Mouse (Mus musculus): ENCODE results near the gene Atxn7l3. TPM values are rescaled to one million over a fixed set of nuclear protein-coding genes. Genes with fewer than 3 reads are reported as not detected.

Gene Atxn7l3
- polyA plus RNA-seq, 1 experiment from 2014 or later = 24.7 TPM

DNA sequence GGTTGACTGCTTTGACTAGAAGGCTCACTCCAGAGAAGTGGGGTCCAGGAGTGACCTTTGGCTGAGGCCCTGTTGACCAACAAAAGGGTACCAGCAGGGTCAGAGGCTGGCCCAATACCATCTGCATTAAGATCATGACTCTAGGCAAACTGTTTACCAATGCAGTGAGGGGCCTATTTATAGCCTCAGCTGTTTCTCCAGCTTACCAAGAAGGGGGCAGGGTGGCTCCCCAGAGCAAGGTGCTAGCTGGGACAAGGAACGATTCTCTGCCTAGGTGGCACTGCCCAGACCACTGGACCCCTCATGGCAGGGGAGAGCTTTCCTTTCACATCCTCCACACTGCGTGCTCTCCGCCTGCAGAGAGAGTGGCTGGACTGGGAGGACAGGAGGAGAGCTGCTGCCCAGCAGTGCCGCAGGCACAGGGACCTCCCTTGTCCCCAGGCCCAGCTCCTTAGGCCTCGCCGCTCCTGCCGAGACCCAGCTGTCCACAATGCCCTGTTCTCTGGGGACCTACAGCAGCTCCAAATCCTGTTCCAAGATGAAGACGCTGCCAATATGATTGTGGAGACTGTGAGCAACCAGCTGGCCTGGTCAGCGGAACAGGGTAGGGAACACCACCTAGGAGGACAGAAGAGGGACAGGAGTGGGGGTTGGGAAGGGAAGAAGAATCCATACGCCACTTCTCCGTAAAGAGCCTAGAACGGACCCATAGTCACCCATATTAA is 27.7 kb downstream of the Atxn7l3 start, which contains the start of gene Asb16:
Asb16 (plus strand) TSS at position 224 of the 725 bp plus-strand sequence.
- Histone ChIP-seq H3K27ac (replicated peaks) (no peak within 1 kb of the TSS), H3K4me3 (no peak within 1 kb of the TSS), H3K27me3 (no peaks in the 10 kb centered on the region), H3K4me2 (replicated peaks) (no peak within 1 kb of the TSS), H3K9me3 (no peaks in the 10 kb centered on the region), H3K9ac (replicated peaks) (no peak within 1 kb of the TSS), H3K4me1 (no peaks in the 10 kb centered on the region; the same call in 1 of the 2 replicates), H3K36me3 (no peaks in the 10 kb centered on the region)
- 83% methylated on average over 12 of the region's 12 CpGs for WGBS
- ATAC-seq (ENCODE audit: low FRiP score, low read depth) = no peak

DNA sequence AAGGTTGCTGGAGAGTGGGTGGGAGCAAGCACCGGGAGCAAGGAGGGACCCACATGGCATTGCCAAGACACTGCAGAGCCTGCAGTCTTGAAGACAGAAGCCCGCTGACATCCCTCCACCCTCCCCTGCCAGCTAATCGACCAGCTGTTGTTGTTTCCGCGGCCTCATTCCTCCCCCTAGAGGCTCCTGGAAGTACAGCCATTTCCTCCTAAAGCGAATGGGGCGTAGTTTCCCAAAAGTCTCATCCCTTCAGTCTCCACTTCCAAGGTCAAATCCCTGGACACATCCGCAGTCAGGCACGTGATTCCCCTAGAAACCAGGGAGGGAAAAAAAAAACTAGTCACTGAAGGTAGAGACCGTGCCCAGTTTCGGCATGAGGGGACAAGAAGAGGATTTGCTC is 29.0 kb downstream of the Atxn7l3 start:
- no peak overlapping the region for H3K4me3 ChIP-seq
- no peaks in the 10 kb centered on the region for H3K27me3 ChIP-seq
- H3K4me2 ChIP-seq (replicated peaks) = no peak overlapping the region
- H3K9me3 ChIP-seq = no peaks in the 10 kb centered on the region
- 11% methylated on average over 11 of the region's 11 CpGs for WGBS
- H3K27ac ChIP-seq (replicated peaks) = no peak overlapping the region
- no peak overlapping the region for H3K9ac ChIP-seq (replicated peaks)
- ATAC-seq (ENCODE audit: low FRiP score, low read depth) = no peak
- peaks cover 3% of the 10 kb centered on the region; the same call in 1 of the 2 replicates for H3K36me3 ChIP-seq
- no peaks in the 10 kb centered on the region; the same call in 1 of the 2 replicates for H3K4me1 ChIP-seq

DNA sequence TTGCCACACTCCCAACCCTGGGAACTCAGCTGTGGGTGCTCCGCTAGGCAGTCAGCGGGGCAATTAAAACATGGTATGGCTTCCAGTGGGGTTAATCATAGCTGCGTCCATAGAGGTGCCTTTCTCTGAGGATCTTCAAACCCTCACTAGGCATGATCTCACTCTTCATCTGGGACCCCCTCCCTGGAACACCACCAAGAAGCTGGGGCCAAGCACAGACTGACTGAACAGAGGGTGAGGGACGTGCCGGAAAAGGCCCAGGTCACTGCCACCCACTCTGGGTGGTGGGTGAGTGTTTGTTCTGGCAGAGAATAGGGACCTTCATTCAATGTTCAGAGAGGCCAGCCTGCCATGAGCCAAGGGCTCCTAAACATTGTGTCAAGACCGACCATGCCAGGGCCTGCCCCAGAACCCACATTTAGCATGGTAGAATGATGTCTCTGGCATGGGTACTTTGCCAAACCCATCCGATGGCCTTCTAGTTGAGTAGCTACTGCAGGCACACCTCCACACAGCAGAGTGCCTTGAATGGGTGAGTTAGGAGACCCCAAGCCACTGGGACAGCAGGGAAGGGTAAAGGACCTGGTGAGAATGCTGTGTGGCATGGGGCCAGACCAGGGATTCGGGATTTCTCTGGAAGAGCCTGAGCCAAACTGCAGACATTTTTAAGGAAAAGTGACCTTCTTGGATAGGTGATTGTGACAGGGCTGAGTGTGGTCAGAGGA is 29.6 kb downstream of the Atxn7l3 start:
- peaks cover 10% of the 10 kb centered on the region for H3K36me3 ChIP-seq
- H3K9ac ChIP-seq (replicated peaks) = no peak overlapping the region
- no peaks in the 10 kb centered on the region for H3K27me3 ChIP-seq
- H3K4me3 ChIP-seq = no peak overlapping the region
- H3K9me3 ChIP-seq = no peaks in the 10 kb centered on the region
- no peak for ATAC-seq (ENCODE audit: low FRiP score, low read depth)
- no peak overlapping the region for H3K4me2 ChIP-seq (replicated peaks)
- WGBS = 88% methylated on average over 8 of the region's 8 CpGs
- no peak overlapping the region for H3K27ac ChIP-seq (replicated peaks)
- no peaks in the 10 kb centered on the region; the same call in 1 of the 2 replicates for H3K4me1 ChIP-seq

DNA sequence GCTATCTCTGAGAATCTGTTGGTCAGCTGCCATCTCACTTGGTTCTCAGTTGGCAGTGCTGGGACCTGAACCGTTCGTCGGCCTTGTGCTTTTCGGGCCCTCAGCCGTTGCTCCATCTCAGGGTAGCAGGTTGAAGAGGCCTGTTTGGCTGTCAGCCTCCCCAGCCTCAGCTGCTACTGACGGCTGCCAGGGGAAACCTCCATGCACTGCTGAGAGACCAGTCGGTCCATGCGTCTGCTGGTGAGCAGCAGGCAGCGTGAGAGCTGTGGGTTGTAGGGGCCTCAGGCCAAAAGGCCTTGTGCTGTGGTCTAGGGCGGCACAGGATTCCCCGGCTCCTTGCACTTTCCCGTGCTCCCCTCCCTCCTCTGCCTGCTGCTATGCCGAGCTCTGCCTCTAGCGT is 30.6 kb downstream of the Atxn7l3 start:
- H3K4me2 ChIP-seq (replicated peaks) = no peak overlapping the region
- H3K36me3 ChIP-seq = peaks cover 16% of the 10 kb centered on the region
- H3K9me3 ChIP-seq = no peaks in the 10 kb centered on the region
- WGBS = 54% methylated on average over 14 of the region's 14 CpGs
- no peak for ATAC-seq (ENCODE audit: low FRiP score, low read depth)
- H3K27ac ChIP-seq (replicated peaks) = no peak overlapping the region
- H3K4me3 ChIP-seq = no peak overlapping the region
- H3K27me3 ChIP-seq = no peaks in the 10 kb centered on the region
- H3K4me1 ChIP-seq = no peaks in the 10 kb centered on the region; the same call in 1 of the 2 replicates
- no peak overlapping the region for H3K9ac ChIP-seq (replicated peaks)

DNA sequence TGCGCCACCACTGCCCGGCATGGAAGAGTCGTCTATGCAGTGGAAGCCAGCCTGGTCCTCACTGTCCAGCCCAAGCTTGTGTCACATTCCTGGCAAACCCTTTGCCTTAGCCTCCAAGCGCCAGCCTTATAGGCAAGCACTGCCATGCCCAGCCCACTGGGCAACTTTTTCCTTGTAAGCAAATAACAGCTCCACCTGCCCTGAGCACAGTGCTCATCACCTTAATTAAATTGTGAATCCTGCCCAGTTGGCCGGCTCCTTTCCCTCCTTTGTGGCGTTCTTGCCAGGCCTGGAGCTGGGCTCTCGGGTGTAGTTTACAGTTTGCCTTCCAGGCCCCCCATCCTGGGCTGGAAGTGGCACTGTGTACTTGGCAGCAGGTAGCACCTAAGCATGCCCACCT is 33.2 kb downstream of the Atxn7l3 start:
- H3K27me3 ChIP-seq = no peaks in the 10 kb centered on the region
- peaks cover 36% of the 10 kb centered on the region for H3K36me3 ChIP-seq
- no peaks in the 10 kb centered on the region; the same call in 1 of the 2 replicates for H3K4me1 ChIP-seq
- no peak overlapping the region for H3K27ac ChIP-seq (replicated peaks)
- H3K4me3 ChIP-seq = no peak overlapping the region
- no peak overlapping the region for H3K9ac ChIP-seq (replicated peaks)
- 92% methylated on average over 7 of the region's 7 CpGs for WGBS
- H3K9me3 ChIP-seq = no peaks in the 10 kb centered on the region
- no peak for ATAC-seq (ENCODE audit: low FRiP score, low read depth)
- no peak overlapping the region for H3K4me2 ChIP-seq (replicated peaks)

DNA sequence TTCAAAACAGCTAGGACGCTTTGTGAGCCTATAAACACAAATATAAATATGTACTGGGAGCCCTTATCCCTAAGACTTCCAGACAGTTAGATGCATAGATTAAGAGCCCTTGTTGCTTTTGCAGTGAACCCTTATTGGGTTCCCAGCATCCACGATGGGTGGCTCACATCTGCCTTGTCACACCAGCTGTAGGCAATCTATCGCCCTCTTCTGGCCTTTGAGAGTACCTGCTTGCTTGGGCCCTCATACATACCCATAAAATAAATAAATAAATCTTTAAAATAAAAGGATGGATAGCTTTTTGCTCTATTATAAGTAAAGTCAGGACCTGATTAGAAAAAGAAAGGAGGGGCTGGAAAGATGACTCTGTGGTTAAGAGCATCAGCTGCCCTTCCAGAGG is 37.9 kb downstream of the Atxn7l3 start:
- H3K9me3 ChIP-seq = no peaks in the 10 kb centered on the region
- 92% methylated on average over 3 of the region's 3 CpGs for WGBS
- no peak for ATAC-seq (ENCODE audit: low FRiP score, low read depth)
- H3K27ac ChIP-seq (replicated peaks) = no peak overlapping the region
- H3K4me3 ChIP-seq = no peak overlapping the region
- H3K36me3 ChIP-seq = peaks cover 55% of the 10 kb centered on the region
- no peak overlapping the region for H3K4me2 ChIP-seq (replicated peaks)
- H3K27me3 ChIP-seq = no peaks in the 10 kb centered on the region
- no peak overlapping the region for H3K9ac ChIP-seq (replicated peaks)
- H3K4me1 ChIP-seq = peaks cover 10% of the 10 kb centered on the region

DNA sequence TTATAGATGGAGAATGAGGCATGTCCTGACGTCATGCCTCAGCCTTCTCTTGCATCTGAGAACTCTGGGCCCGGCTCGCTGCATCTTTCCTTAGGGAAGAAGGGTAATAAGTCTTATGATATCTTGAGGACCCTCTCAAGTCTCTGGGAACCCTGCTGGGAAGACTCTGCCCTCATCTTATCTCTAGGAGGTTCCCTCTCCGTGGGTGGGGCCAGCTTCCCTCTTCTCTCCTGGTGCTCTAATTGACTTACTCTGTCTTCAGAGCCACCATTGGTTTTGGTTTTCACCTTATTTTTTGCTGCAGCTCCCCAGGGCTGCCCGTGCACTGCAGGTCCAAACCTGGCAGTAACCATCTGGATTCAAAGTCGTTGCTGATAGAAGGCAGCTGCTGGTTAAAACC is 38.3 kb downstream of the Atxn7l3 start:
- Histone ChIP-seq H3K9me3 (no peaks in the 10 kb centered on the region), H3K4me1 (peaks cover 10% of the 10 kb centered on the region), H3K4me2 (replicated peaks) (no peak overlapping the region), H3K27ac (replicated peaks) (no peak overlapping the region), H3K36me3 (peaks cover 55% of the 10 kb centered on the region), H3K4me3 (no peak overlapping the region), H3K27me3 (no peaks in the 10 kb centered on the region), H3K9ac (replicated peaks) (no peak overlapping the region)
- ATAC-seq (ENCODE audit: low FRiP score, low read depth) = no peak
- 87% methylated on average over 6 of the region's 6 CpGs for WGBS

DNA sequence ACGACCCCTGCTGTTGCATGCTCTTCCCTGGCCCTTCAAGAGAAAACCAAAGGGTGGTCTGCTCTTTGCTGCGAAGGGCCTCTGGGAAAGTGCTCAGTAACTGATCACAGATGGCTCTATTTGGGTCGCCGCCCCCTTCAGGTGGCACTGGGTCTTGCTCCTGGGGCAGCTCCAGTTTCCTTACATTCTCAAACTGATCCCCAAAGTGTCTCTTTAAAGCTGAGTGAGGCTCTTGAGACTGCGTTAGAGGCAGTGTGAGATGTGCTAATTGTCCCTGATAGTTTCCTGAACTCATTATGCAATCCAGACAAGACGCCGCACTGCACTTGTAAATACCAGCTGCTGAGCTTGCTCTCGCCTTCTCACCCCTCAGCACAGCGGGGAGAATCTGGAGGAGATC is 38.9 kb downstream of the Atxn7l3 start:
- Histone ChIP-seq H3K9me3 (no peaks in the 10 kb centered on the region), H3K27ac (replicated peaks) (no peak overlapping the region), H3K4me3 (no peak overlapping the region), H3K27me3 (no peaks in the 10 kb centered on the region), H3K4me1 (peaks cover 10% of the 10 kb centered on the region), H3K9ac (replicated peaks) (no peak overlapping the region), H3K36me3 (peaks cover 52% of the 10 kb centered on the region), H3K4me2 (replicated peaks) (no peak overlapping the region)
- ATAC-seq (ENCODE audit: low FRiP score, low read depth) = no peak
- WGBS = 30% methylated on average over 9 of the region's 9 CpGs

DNA sequence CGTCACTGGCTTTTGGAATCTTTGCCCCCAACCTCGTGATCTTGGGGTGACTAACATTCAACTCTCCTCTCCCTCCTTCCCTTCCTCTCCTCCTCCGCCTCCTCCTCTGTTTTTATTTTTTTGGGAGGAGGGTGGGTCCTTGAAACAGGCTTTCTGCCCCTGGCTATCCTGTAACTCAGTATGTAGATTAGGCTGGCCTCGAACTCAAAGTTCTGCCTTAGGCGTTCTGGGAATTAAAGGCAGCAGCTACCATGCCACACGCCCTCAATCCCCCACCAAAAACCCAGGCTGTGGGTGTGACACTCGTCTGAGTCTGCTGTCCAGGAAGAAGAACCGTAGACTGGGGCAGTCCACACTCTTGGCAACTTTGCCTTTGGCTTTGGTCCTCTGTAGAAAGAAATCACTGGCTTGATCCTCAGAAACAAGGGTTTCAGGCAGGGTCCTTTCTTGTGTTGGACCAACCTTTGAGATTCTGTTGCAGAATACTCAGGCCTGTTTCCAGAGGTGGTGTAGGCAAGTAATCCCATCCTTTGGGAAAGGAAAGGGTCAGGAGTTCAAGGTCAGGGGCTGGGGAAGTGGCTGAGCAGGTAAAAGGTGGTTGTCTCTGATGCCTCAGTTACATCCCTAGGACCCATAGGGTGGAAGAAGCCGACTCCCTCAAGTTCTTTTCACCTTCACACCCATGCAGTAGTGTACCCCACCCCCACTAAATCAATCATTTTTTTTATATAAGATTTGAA is 46.9 kb downstream of the Atxn7l3 start:
- H3K27ac ChIP-seq (replicated peaks) = no peak overlapping the region
- H3K4me2 ChIP-seq (replicated peaks) = peak overlapping the region; percentile 80
- H3K36me3 ChIP-seq = 0 out of 2 replicates have a peak, but pooled peaks cover 3% of the 10 kb centered on the region
- H3K9ac ChIP-seq (replicated peaks) = peak overlapping the region; percentile 65
- H3K4me1 ChIP-seq = peaks cover 25% of the 10 kb centered on the region
- no peaks in the 10 kb centered on the region for H3K27me3 ChIP-seq
- WGBS = 12% methylated on average over 9 of the region's 9 CpGs
- peak overlapping the region; percentile 70 for H3K4me3 ChIP-seq
- H3K9me3 ChIP-seq = no peaks in the 10 kb centered on the region
- ATAC-seq (ENCODE audit: low FRiP score, low read depth) = no peak

DNA sequence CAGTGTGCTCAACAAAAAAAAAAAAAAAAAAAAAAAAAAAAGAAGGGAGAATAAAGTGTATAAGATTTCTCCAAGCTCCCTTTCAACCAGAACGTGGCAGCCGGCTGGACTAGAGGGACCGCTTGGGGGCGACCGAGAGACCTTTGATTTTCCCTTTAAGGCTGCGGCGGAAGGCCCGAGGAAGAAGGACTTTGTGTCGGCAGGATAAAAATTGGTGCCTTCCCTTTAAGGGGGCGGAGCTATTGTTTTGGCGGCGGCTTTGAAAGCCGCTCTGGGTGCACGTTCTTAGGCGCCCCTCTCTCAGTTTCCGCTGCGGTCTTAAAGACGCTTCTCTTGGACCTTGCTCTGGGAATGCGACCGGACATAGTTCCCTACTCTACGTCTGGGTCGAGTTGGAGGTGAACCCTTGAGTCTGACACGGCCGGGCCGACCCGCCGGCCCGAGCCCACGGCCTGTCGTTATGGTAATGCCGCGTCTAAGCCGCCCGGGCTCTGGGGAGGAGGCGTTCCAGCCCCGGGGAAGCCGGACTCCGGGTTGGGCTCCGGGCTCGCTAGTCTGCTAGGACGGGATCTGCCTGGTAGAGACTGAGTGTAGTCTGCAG is 47.7 kb downstream of the Atxn7l3 start, which contains the start of gene BC030867:
BC030867 (plus strand) TSS at position 253 of the 601 bp plus-strand sequence.
- Histone ChIP-seq H3K4me1 (peaks cover 28% of the 10 kb centered on the region), H3K27me3 (no peaks in the 10 kb centered on the region), H3K36me3 (0 out of 2 replicates have a peak, but pooled peaks cover 3% of the 10 kb centered on the region), H3K9ac (replicated peaks) (peak within 1 kb of the TSS; percentile 65), H3K4me3 (peak within 1 kb of the TSS; percentile 70), H3K4me2 (replicated peaks) (peak within 1 kb of the TSS; percentile 80), H3K27ac (replicated peaks) (0 out of 2 replicates have a peak within 1 kb of the TSS, but pooled peaks have one; percentile 4), H3K9me3 (no peaks in the 10 kb centered on the region)
- ATAC-seq (ENCODE audit: low FRiP score, low read depth) = peak; percentile 73
- under 1% methylated on average over 41 of the region's 41 CpGs for WGBS

DNA sequence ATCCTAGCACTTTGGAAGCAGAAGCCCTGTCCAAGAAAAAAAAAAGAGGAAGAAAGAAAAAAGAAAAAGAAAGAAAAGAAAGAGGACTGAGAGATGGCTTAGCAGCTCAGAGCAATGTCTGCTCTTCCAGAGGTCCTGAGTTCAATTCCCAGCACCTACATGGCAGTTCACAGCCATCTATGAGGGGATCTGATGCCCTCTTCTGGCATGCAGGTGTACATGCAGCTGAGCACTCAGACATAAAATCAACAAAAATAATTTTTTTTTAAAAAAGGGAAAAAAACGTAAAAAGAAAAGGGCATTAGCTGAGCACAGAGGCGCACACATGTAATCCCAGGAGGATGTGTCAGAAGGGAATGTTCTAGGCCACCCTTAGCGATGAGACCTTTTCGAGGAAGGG is 49.6 kb downstream of the Atxn7l3 start:
- Histone ChIP-seq H3K36me3 (no peaks in the 10 kb centered on the region), H3K4me1 (peaks cover 28% of the 10 kb centered on the region), H3K4me2 (replicated peaks) (no peak overlapping the region), H3K9ac (replicated peaks) (no peak overlapping the region), H3K27me3 (no peaks in the 10 kb centered on the region), H3K4me3 (no peak overlapping the region), H3K27ac (replicated peaks) (no peak overlapping the region), H3K9me3 (no peaks in the 10 kb centered on the region)
- whole genome bisulfite sequencing = 88% methylated on average over 4 of the region's 4 CpGs
- no peak for ATAC-seq (ENCODE audit: low FRiP score, low read depth)

Measured in midbrain, embryonic 12.5 days (tissue).